ENCODE assay signal across 15 mouse cellular contexts in genomic region chr6:48600594-48600993, GRCm38 (mm10). TPM values are rescaled to one million over a fixed set of nuclear protein-coding genes. Genes with fewer than 3 reads are reported as not detected.
DNase-seq lines count a peak whose midpoint lies in the region; ATAC-seq and TF ChIP-seq lines count a peak whose summit lies in the region.
"Had no signal": no experiment of that assay in that cellular context is flagged by ENCODE, and none has a peak within 500 bp of the region (broad histone marks: within the 10 kb centered on the region; RNA-seq: fewer than 3 reads in every experiment).

No protein-coding gene starts in this region.

- TF ChIP-seq CTCF in cortical plate, adult 2 months (IDR thresholded peaks at IDR 0.05; ENCODE audit: extremely low read depth, insufficient read depth, low read length), result no peak

- H3K9me3 ChIP-seq in intestine, embryonic 16.5 days (ENCODE audit: control insufficient read depth, low read length), result peaks cover 23% of the 10 kb centered on the region
- H3K9me3 ChIP-seq in intestine, embryonic 15.5 days, result peaks cover 16% of the 10 kb centered on the region
- H3K9me3 ChIP-seq in hindbrain, embryonic 11.5 days (ENCODE audit: control insufficient read depth, low read length), result no peaks in the 10 kb centered on the region
- peaks cover 16% of the 10 kb centered on the region for H3K9me3 ChIP-seq in midbrain, embryonic 12.5 days

- 0 out of 2 replicates have a peak overlapping the region, but pooled peaks have one; percentile 78 for H3K9ac ChIP-seq in intestine, embryonic 16.5 days (ENCODE audit: low read depth, low read length)
- no peak overlapping the region for H3K9ac ChIP-seq in intestine, embryonic 15.5 days
- no peak overlapping the region for H3K9ac ChIP-seq in hindbrain, embryonic 11.5 days (ENCODE audit: low read depth, low read length)
- H3K9ac ChIP-seq in midbrain, embryonic 12.5 days (replicated peaks), result 0 out of 2 replicates have a peak overlapping the region, but pooled peaks have one; percentile 84

- no peak overlapping the region for H3K4me2 ChIP-seq in intestine, embryonic 16.5 days (ENCODE audit: low read depth, low read length)
- no peak overlapping the region for H3K4me2 ChIP-seq in intestine, embryonic 15.5 days (replicated peaks)
- H3K4me2 ChIP-seq in hindbrain, embryonic 11.5 days (replicated peaks; ENCODE audit: low read depth, low read length), result no peak overlapping the region
- no peak overlapping the region for H3K4me2 ChIP-seq in midbrain, embryonic 12.5 days (replicated peaks)

- TF ChIP-seq POLR2A in cortical plate, adult 2 months (IDR thresholded peaks at IDR 0.05; ENCODE audit: extremely low read depth, insufficient read depth, low read length), result no peak

- H3K27ac ChIP-seq in intestine, embryonic 16.5 days (ENCODE audit: low read length), result no peak overlapping the region
- no peak overlapping the region for H3K27ac ChIP-seq in intestine, embryonic 15.5 days
- H3K27ac ChIP-seq in cortical plate, adult 2 months (ENCODE audit: insufficient read depth, low read length), result peak overlapping the region; percentile 55; the same call in 1 of the 2 replicates
- H3K27ac ChIP-seq in hindbrain, embryonic 11.5 days (ENCODE audit: low read depth, low read length), result 0 out of 2 replicates have a peak overlapping the region, but pooled peaks have one; percentile 86
- no peak overlapping the region; the same call in 1 of the 2 replicates for H3K27ac ChIP-seq in midbrain, embryonic 12.5 days (replicated peaks)

- 89% methylated on average over 1 of the region's 1 CpGs for WGBS in intestine, embryonic 16.5 days
- WGBS in intestine, embryonic 15.5 days, result 83% methylated on average over 1 of the region's 1 CpGs
- WGBS in hindbrain, embryonic 11.5 days, result 90% methylated on average over 1 of the region's 1 CpGs
- WGBS in midbrain, embryonic 12.5 days, result 92% methylated on average over 1 of the region's 1 CpGs

- H3K4me3 ChIP-seq in intestine, embryonic 16.5 days (ENCODE audit: low read length), result no peak overlapping the region
- no peak overlapping the region for H3K4me3 ChIP-seq in intestine, embryonic 15.5 days (replicated peaks)
- no peak overlapping the region for H3K4me3 ChIP-seq in cortical plate, adult 2 months (ENCODE audit: insufficient read depth, low read length)
- no peak overlapping the region for H3K4me3 ChIP-seq in hindbrain, embryonic 11.5 days (ENCODE audit: low read depth, low read length)
- no peak overlapping the region for H3K4me3 ChIP-seq in midbrain, embryonic 12.5 days

- no peak for ATAC-seq in intestine, embryonic 16.5 days
- no peak for ATAC-seq in intestine, embryonic 15.5 days
- no peak for ATAC-seq in hindbrain, embryonic 11.5 days (ENCODE audit: low FRiP score)
- ATAC-seq in midbrain, embryonic 12.5 days (ENCODE audit: low FRiP score, low read depth), result no peak
- ATAC-seq in CD4-positive, CD25-positive, alpha-beta regulatory T cell, adult 4 months, result no peak

- H3K36me3 ChIP-seq in intestine, embryonic 16.5 days (ENCODE audit: control insufficient read depth, insufficient read depth, low read length), result peaks cover 37% of the 10 kb centered on the region
- H3K36me3 ChIP-seq in intestine, embryonic 15.5 days, result peaks cover 39% of the 10 kb centered on the region
- H3K36me3 ChIP-seq in hindbrain, embryonic 11.5 days (ENCODE audit: control insufficient read depth, insufficient read depth, low read length), result peaks cover 21% of the 10 kb centered on the region
- peaks cover 47% of the 10 kb centered on the region for H3K36me3 ChIP-seq in midbrain, embryonic 12.5 days

- no peak for DNase-seq in hindbrain, embryonic 11.5 days (ENCODE audit: low spot score)
- DNase-seq in adrenal gland, postnatal 25 days, result no peak
- no peak for DNase-seq in urinary bladder, postnatal 25 days (ENCODE audit: low spot score)
- DNase-seq: cerebellum, adult 2 months; lung, embryonic 14.5 days had no signal

- no peaks in the 10 kb centered on the region for H3K27me3 ChIP-seq in intestine, embryonic 16.5 days (replicated peaks; ENCODE audit: control insufficient read depth, insufficient read depth, low read length)
- H3K27me3 ChIP-seq in intestine, embryonic 15.5 days (replicated peaks), result no peaks in the 10 kb centered on the region
- no peaks in the 10 kb centered on the region for H3K27me3 ChIP-seq in hindbrain, embryonic 11.5 days (ENCODE audit: control insufficient read depth, insufficient read depth, low read length)
- H3K27me3 ChIP-seq in midbrain, embryonic 12.5 days, result no peaks in the 10 kb centered on the region
- H3K27me3 ChIP-seq: heart, embryonic 15.5 days had no signal

- 0 out of 2 replicates have a peak, but pooled peaks cover 11% of the 10 kb centered on the region for H3K4me1 ChIP-seq in intestine, embryonic 16.5 days (ENCODE audit: control insufficient read depth, insufficient read depth, low read length)
- H3K4me1 ChIP-seq in intestine, embryonic 15.5 days (replicated peaks), result 0 out of 2 replicates have a peak, but pooled peaks cover 6% of the 10 kb centered on the region
- peaks cover 3% of the 10 kb centered on the region; the same call in 1 of the 2 replicates for H3K4me1 ChIP-seq in cortical plate, adult 2 months (ENCODE audit: control insufficient read depth, insufficient read depth, low read length)
- H3K4me1 ChIP-seq in hindbrain, embryonic 11.5 days (replicated peaks; ENCODE audit: control insufficient read depth, insufficient read depth, low read length), result 0 out of 2 replicates have a peak, but pooled peaks cover 3% of the 10 kb centered on the region
- peaks cover 14% of the 10 kb centered on the region for H3K4me1 ChIP-seq in midbrain, embryonic 12.5 days

RNA-seq across cellular contexts. Expression of gene Zfp775, which starts 1.3 kb away (rescaled TPM):
- 5.2 and 6.1 TPM in 2 replicates for polyA plus RNA-seq in intestine, embryonic 16.5 days (2015; fragmentation: Nextera tagmentation; extraction: Ambion mirVana)
- polyA plus RNA-seq in intestine, embryonic 15.5 days (2015; fragmentation: Nextera tagmentation; extraction: Ambion mirVana), result 5.1 and 5.8 TPM in 2 replicates
- polyA plus RNA-seq in cortical plate, adult 2 months (2012; rRNA removed), result 6.8 and 6.9 TPM in 2 replicates
- polyA plus RNA-seq in hindbrain, embryonic 11.5 days (2014; fragmentation: Nextera tagmentation; extraction: Ambion mirVana), result 7.7 and 11.0 TPM in 2 replicates
- polyA plus RNA-seq in midbrain, embryonic 12.5 days (2016; fragmentation: Nextera tagmentation; extraction: Ambion mirVana), result 13.3 and 15.7 TPM in 2 replicates
- total RNA-seq in adrenal gland, postnatal 25 days (2021), result 8.2 and 15.4 TPM in 2 replicates
- polyA plus RNA-seq in CD4-positive, CD25-positive, alpha-beta regulatory T cell, adult 4 months (2017; shearing (Covaris generic)), result 10 to 100 TPM in 1 of 2 experiments, 1 to 10 TPM in 1; 5.8 to 10.0 TPM

RNA-seq across cellular contexts. Expression of gene Gm44965, which starts 6.9 kb away (rescaled TPM):
- not detected in 2 replicates for polyA plus RNA-seq in intestine, embryonic 16.5 days (2015; fragmentation: Nextera tagmentation; extraction: Ambion mirVana)
- not detected in 2 replicates for polyA plus RNA-seq in intestine, embryonic 15.5 days (2015; fragmentation: Nextera tagmentation; extraction: Ambion mirVana)
- 0.56 TPM in 1 of 2 replicates, not detected in the other for polyA plus RNA-seq in cortical plate, adult 2 months (2012; rRNA removed)
- not detected in 2 replicates for polyA plus RNA-seq in hindbrain, embryonic 11.5 days (2014; fragmentation: Nextera tagmentation; extraction: Ambion mirVana)
- 0.65 TPM in 1 of 2 replicates, not detected in the other for polyA plus RNA-seq in midbrain, embryonic 12.5 days (2016; fragmentation: Nextera tagmentation; extraction: Ambion mirVana)
- not detected in 2 replicates for total RNA-seq in adrenal gland, postnatal 25 days (2021)
- polyA plus RNA-seq in CD4-positive, CD25-positive, alpha-beta regulatory T cell, adult 4 months (2017; shearing (Covaris generic)), result not detected
- total RNA-seq: left cerebral cortex, postnatal 14 days had no signal
- polyA plus RNA-seq: cerebellum, adult 2 months; heart, embryonic 15.5 days; intestine, embryonic 14.5 days; lung, embryonic 14.5 days; small intestine, adult 2 months had no signal

RNA-seq across cellular contexts. Expression of gene Repin1, which starts 6.9 kb away (rescaled TPM):
- polyA plus RNA-seq in intestine, embryonic 16.5 days (2015; fragmentation: Nextera tagmentation; extraction: Ambion mirVana), result 22.1 and 22.4 TPM in 2 replicates
- 23.6 and 24.9 TPM in 2 replicates for polyA plus RNA-seq in intestine, embryonic 15.5 days (2015; fragmentation: Nextera tagmentation; extraction: Ambion mirVana)
- polyA plus RNA-seq in cortical plate, adult 2 months (2012; rRNA removed), result 81.8 and 96.1 TPM in 2 replicates
- polyA plus RNA-seq in hindbrain, embryonic 11.5 days (2014; fragmentation: Nextera tagmentation; extraction: Ambion mirVana), result 35.3 and 37.8 TPM in 2 replicates
- polyA plus RNA-seq in midbrain, embryonic 12.5 days (2016; fragmentation: Nextera tagmentation; extraction: Ambion mirVana), result 50.1 and 54.1 TPM in 2 replicates
- 66.1 and 67.8 TPM in 2 replicates for total RNA-seq in adrenal gland, postnatal 25 days (2021)
- 1 to 10 TPM in 1 of 2 experiments, under 1 TPM in 1; 1.00 to 1.9 TPM for polyA plus RNA-seq in CD4-positive, CD25-positive, alpha-beta regulatory T cell, adult 4 months (2017; shearing (Covaris generic))

RNA-seq across cellular contexts. Expression of gene Gm45021, which starts 11.2 kb away (rescaled TPM):
- polyA plus RNA-seq in intestine, embryonic 16.5 days (2015; fragmentation: Nextera tagmentation; extraction: Ambion mirVana), result not detected in 2 replicates
- polyA plus RNA-seq in intestine, embryonic 15.5 days (2015; fragmentation: Nextera tagmentation; extraction: Ambion mirVana), result not detected in 2 replicates
- 1.1 TPM in 1 of 2 replicates, not detected in the other for polyA plus RNA-seq in cortical plate, adult 2 months (2012; rRNA removed)
- not detected in 2 replicates for polyA plus RNA-seq in hindbrain, embryonic 11.5 days (2014; fragmentation: Nextera tagmentation; extraction: Ambion mirVana)
- polyA plus RNA-seq in midbrain, embryonic 12.5 days (2016; fragmentation: Nextera tagmentation; extraction: Ambion mirVana), result not detected in 2 replicates
- total RNA-seq in adrenal gland, postnatal 25 days (2021), result not detected in 2 replicates
- not detected for polyA plus RNA-seq in CD4-positive, CD25-positive, alpha-beta regulatory T cell, adult 4 months (2017; shearing (Covaris generic))
- total RNA-seq: gastrocnemius, postnatal 4 days; left cerebral cortex, postnatal 14 days had no signal
- polyA plus RNA-seq: cerebellum, adult 2 months; heart, embryonic 15.5 days; intestine, embryonic 14.5 days; lung, embryonic 14.5 days; small intestine, adult 2 months had no signal

RNA-seq across cellular contexts. Expression of gene AI854703, which starts 26.0 kb away (rescaled TPM):
- 0.95 and 1.1 TPM in 2 replicates for polyA plus RNA-seq in intestine, embryonic 16.5 days (2015; fragmentation: Nextera tagmentation; extraction: Ambion mirVana)
- polyA plus RNA-seq in intestine, embryonic 15.5 days (2015; fragmentation: Nextera tagmentation; extraction: Ambion mirVana), result 0.89 and 1.2 TPM in 2 replicates
- 28.3 and 28.4 TPM in 2 replicates for polyA plus RNA-seq in cortical plate, adult 2 months (2012; rRNA removed)
- 1.1 and 1.2 TPM in 2 replicates for polyA plus RNA-seq in hindbrain, embryonic 11.5 days (2014; fragmentation: Nextera tagmentation; extraction: Ambion mirVana)
- polyA plus RNA-seq in midbrain, embryonic 12.5 days (2016; fragmentation: Nextera tagmentation; extraction: Ambion mirVana), result 1.4 and 1.5 TPM in 2 replicates
- 1.7 and 3.4 TPM in 2 replicates for total RNA-seq in adrenal gland, postnatal 25 days (2021)
- 1 to 10 TPM; 2.7 to 5.2 TPM for polyA plus RNA-seq in CD4-positive, CD25-positive, alpha-beta regulatory T cell, adult 4 months (2017; shearing (Covaris generic))

Comparison
In these comparisons a context has a peak if more than half of its experiments do, and no peak if none do; other contexts are left out.
1. H3K9ac ChIP-seq: peak in intestine, embryonic 16.5 days (single experiment) and midbrain, embryonic 12.5 days (single experiment); none in intestine, embryonic 15.5 days (single experiment) and hindbrain, embryonic 11.5 days (single experiment).
2. H3K27ac ChIP-seq: peak in cortical plate, adult 2 months (single experiment) and hindbrain, embryonic 11.5 days (single experiment); none in intestine, embryonic 16.5 days (single experiment), intestine, embryonic 15.5 days (single experiment) and midbrain, embryonic 12.5 days (single experiment).